Mouse (Mus musculus) embryonic facial prominence, embryonic 11.5 days (tissue): ENCODE measurements around the gene Cldn14. TPM values are rescaled to one million over a fixed set of nuclear protein-coding genes. Genes with fewer than 3 reads are reported as not detected.
"Not testable (repeated sequence)": the region's sequence is repeated elsewhere in the genome, so short reads cannot be mapped to it uniquely, and the experiment has no call there.

Experiments
- ATAC-seq: fragments of 200-750 bp; cut with Nextera tagmentation; replicated peaks from 2 replicates; pipeline ENCODE4 v1.8.0; 2017; ENCODE audit warnings: low read depth; ENCODE audit not compliant: insufficient number of reproducible peaks, low FRiP score, low TSS enrichment
- DNase-seq: peaks from one replicate; pipeline ENCODE4 v3.0.0-alpha.2; 2015; ENCODE audit warnings: low spot score
- H3K27ac ChIP-seq: fragments of 300-500 bp; sonication (generic); replicated peaks from 2 replicates; pipeline ENCODE4 v1.5.1; 2014; ENCODE audit warnings: mild to moderate bottlenecking, low read depth, low read length, control low read depth
- H3K27me3 ChIP-seq: fragments of 300-500 bp; sonication (generic); 2 replicates; pipeline ENCODE4 v1.6.1; 2014; ENCODE audit warnings: mild to moderate bottlenecking, low read length, moderate library complexity, mixed read lengths; ENCODE audit not compliant: control insufficient read depth, insufficient read depth
- H3K36me3 ChIP-seq: fragments of 300-500 bp; sonication (generic); replicated peaks from 2 replicates; pipeline ENCODE4 v1.6.1; 2014; ENCODE audit warnings: low read depth, mild to moderate bottlenecking, low read length, moderate library complexity, mixed read lengths; ENCODE audit not compliant: control insufficient read depth, insufficient read depth
- H3K4me1 ChIP-seq: fragments of 300-500 bp; sonication (generic); 2 replicates; pipeline ENCODE4 v1.6.1; 2014; ENCODE audit warnings: low read length, mixed read lengths; ENCODE audit not compliant: control insufficient read depth, insufficient read depth
- H3K4me2 ChIP-seq: fragments of 300-500 bp; sonication (generic); 2 replicates; pipeline ENCODE4 v1.6.1; 2014; ENCODE audit warnings: low read depth, mild to moderate bottlenecking, control low read depth, low read length, moderate library complexity
- H3K4me3 ChIP-seq: fragments of 300-500 bp; sonication (generic); 2 replicates; pipeline ENCODE4 v1.5.1; 2014; ENCODE audit warnings: low read depth, low read length, control low read depth
- H3K9ac ChIP-seq: fragments of 300-500 bp; sonication (generic); replicated peaks from 2 replicates; pipeline ENCODE4 v1.6.1; 2014; ENCODE audit warnings: mild to moderate bottlenecking, control low read depth, low read length
- H3K9me3 ChIP-seq: fragments of 300-500 bp; sonication (generic); replicated peaks from 2 replicates; pipeline ENCODE4 v1.6.1; 2016; ENCODE audit warnings: mild to moderate bottlenecking, low read length, inconsistent platforms, mixed read lengths; ENCODE audit not compliant: control insufficient read depth
- WGBS: fragments of 180-500 bp; shearing (Covaris S2); extraction: QIAGEN DNeasy Blood & Tissue Kit; methylation state at CpG from one replicate; pipeline ENCODE4 v1.1.7; 2014; 5-methylcytosine and 5-hydroxymethylcytosine counted together
- polyA plus RNA-seq: library from polyadenylated mRNA; unstranded; fragments of >200 nt; fragmentation: Nextera tagmentation; extraction: Ambion mirVana; gene quantifications from 2 replicates; pipeline ENCODE4 v1.2.1, GENCODE M21; 2014

The Cldn14 gene
- polyA plus RNA-seq, 1 experiment from 2014 or later = not detected

DNA sequence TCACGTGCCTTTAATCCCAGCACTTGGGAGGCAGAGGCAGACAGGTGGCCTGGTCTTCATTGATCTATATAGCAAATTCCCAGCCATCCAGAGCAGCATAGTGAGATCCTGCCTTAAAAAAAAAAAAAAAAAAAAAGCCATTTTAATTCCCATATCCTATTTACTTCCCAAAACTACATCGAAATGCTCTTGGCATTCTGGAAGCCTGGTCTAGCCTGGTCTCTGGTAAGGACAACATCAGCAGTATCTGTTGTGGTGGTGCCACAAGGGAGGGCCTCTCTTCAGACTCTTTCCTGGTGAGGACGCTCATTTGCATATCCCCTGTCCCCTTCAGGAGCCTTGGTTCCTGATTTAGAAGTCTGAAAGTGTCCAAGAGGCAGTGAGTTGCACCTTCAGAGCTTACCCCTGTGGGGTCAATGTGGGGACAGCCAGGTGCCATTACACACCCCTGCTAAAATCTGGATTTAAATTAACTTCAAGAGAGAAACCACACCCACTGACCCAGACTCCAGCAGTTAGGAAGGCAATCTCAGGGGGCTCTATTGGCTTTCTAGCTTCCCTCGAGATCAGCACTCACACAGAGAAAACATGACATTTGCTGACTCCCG is 6.0 kb upstream of the Cldn14 start:
- 80% methylated on average over 5 of the region's 5 CpGs for WGBS
- no peak overlapping the region for H3K4me3 ChIP-seq
- DNase-seq (no peak), ATAC-seq (no peak)
- H3K4me2 ChIP-seq = no peak overlapping the region
- H3K36me3 ChIP-seq = no peaks in the 10 kb centered on the region
- H3K27ac ChIP-seq = no peak overlapping the region
- no peaks in the 10 kb centered on the region for H3K9me3 ChIP-seq
- no peaks in the 10 kb centered on the region for H3K27me3 ChIP-seq
- no peaks in the 10 kb centered on the region for H3K4me1 ChIP-seq
- no peak overlapping the region for H3K9ac ChIP-seq

DNA sequence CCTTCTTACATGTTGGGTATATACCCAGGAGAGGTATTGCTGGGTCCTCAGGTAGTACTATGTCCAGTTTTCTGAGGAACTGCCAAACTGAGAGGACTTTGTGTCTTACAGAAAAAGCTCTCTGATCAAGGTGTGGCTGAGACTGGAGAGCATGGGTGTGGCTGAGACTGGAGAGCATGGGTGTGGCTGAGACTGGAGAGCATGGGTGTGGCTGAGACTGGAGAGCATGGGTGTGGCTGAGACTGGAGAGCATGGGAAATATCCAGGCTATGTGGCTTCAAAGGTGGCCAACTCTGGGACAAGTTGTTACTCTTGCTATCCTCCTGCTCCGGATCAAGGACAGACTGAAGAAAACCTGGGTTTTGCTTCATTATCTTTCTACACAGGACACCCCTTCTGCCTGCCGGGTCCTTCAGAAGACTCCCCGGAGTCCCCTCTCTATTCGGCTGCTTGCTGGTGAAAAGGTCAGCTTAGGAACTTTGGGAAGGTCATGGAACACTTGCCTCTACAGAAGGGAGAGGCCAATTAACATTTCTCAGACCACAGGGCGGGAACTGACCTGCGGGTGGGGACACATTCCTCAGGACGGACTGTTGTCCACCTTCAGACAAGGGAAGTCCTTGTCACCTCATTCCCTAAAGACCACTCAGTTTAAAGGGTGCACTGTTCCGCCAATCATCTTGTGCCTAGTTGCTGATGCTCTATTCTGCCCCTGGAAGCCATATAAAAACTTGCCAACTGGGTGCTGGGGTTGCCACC is 4.9 kb upstream of the Cldn14 start:
- not testable (repeated sequence) for H3K27me3 ChIP-seq, ATAC-seq, DNase-seq, H3K4me2 ChIP-seq, H3K9ac ChIP-seq, H3K27ac ChIP-seq, H3K4me1 ChIP-seq, H3K9me3 ChIP-seq, H3K36me3 ChIP-seq, H3K4me3 ChIP-seq
- 68% methylated on average over 8 of the region's 8 CpGs for WGBS

DNA sequence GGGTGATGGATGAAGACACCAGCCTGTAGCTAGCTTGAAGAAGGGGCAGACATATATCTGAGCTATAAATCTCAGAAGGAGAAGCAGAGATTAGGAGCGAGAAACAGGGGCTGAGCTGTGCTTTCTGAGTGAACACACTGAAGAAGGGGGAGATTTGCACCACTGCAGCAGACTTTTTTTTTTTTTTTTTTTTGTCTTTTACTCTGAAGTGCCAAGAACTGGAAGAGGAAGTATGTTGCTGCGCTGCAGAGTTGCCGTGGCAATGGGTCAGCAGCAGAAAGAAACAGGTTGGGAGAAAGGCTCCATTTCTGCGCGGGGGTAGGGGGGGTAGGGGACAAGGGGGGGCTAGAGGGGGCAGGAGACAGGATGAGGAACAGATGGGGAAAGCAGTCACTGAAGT is 2.6 kb upstream of the Cldn14 start:
- H3K27ac ChIP-seq = no peak overlapping the region
- ATAC-seq (no peak), DNase-seq (peak; percentile 25)
- H3K4me3 ChIP-seq = no peak overlapping the region
- no peaks in the 10 kb centered on the region for H3K9me3 ChIP-seq
- no peak overlapping the region for H3K9ac ChIP-seq
- H3K36me3 ChIP-seq = no peaks in the 10 kb centered on the region
- H3K4me2 ChIP-seq = no peak overlapping the region
- no peaks in the 10 kb centered on the region for H3K27me3 ChIP-seq
- H3K4me1 ChIP-seq = no peaks in the 10 kb centered on the region
- 25% methylated on average over 5 of the region's 5 CpGs for WGBS

DNA sequence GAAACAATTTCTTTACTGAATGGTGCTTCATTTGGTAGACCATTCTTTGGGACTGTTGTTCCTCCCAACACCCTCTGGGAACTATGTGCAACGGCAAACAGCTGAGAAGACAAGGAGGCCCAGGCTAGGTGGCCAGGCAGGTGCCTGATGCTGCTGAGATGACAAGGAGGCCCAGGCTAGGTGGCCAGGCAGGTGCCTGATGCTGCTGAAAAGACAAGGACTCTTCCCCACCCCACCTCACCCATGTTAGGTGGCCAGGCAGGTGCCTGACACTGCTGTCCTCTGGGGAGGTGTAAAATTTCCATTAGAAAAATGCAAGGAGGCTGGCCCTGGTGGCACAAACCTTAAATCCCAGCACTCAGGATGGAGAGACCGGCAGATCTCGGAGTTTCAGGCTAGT is 2.0 kb upstream of the Cldn14 start:
- H3K9ac ChIP-seq = no peak overlapping the region
- no peaks in the 10 kb centered on the region for H3K27me3 ChIP-seq
- ATAC-seq = no peak
- no peak overlapping the region for H3K27ac ChIP-seq
- H3K4me1 ChIP-seq = no peaks in the 10 kb centered on the region
- no peaks in the 10 kb centered on the region for H3K36me3 ChIP-seq
- no peaks in the 10 kb centered on the region for H3K9me3 ChIP-seq
- DNase-seq = no peak
- H3K4me3 ChIP-seq = no peak overlapping the region
- WGBS = 77% methylated on average over 3 of the region's 3 CpGs
- H3K4me2 ChIP-seq = no peak overlapping the region

- no peak overlapping the region for H3K27ac ChIP-seq
- H3K4me2 ChIP-seq = no peak overlapping the region
- 86% methylated on average over 5 of the region's 5 CpGs for WGBS
- H3K27me3 ChIP-seq = no peaks in the 10 kb centered on the region
- H3K9ac ChIP-seq = no peak overlapping the region
- ATAC-seq = no peak
- no peaks in the 10 kb centered on the region for H3K4me1 ChIP-seq
- no peak for DNase-seq
- H3K4me3 ChIP-seq = no peak overlapping the region
- H3K36me3 ChIP-seq = no peaks in the 10 kb centered on the region
- H3K9me3 ChIP-seq = no peaks in the 10 kb centered on the region
These were observed 1.5 kb upstream of the Cldn14 start for GRCm38 (mm10) chr16:94010156-94010555.

DNA sequence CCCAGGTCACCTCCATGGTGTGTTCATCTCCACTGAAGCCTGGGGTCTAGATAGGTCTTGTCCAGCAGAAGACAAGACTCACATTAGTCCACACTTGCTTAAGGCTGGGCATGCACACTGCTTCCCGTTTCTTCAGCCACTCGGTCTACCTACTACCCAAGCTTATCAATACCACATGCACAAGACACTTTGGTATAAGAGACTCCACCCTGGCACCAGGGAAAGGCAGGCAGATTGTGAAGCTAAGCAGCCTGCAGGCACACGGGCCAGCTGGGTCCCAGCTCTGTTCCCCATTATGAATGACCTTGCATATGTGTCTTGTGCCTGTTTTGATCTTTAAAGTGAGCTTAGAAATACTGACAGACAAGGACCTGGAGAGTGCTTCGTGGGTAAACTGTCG is 719 bp upstream of the Cldn14 start:
- Histone ChIP-seq H3K9me3 (no peaks in the 10 kb centered on the region), H3K27ac (no peak overlapping the region), H3K4me3 (no peak overlapping the region), H3K27me3 (no peaks in the 10 kb centered on the region), H3K9ac (no peak overlapping the region), H3K36me3 (no peaks in the 10 kb centered on the region), H3K4me2 (no peak overlapping the region), H3K4me1 (no peaks in the 10 kb centered on the region)
- peak; percentile 46 for DNase-seq
- 47% methylated on average over 5 of the region's 5 CpGs for WGBS
- no peak for ATAC-seq

- no peak overlapping the region for H3K4me3 ChIP-seq
- no peaks in the 10 kb centered on the region for H3K9me3 ChIP-seq
- no peak overlapping the region for H3K9ac ChIP-seq
- no peak overlapping the region for H3K4me2 ChIP-seq
- H3K4me1 ChIP-seq = no peaks in the 10 kb centered on the region
- 61% methylated on average over 23 of the region's 23 CpGs for WGBS
- H3K27me3 ChIP-seq = no peaks in the 10 kb centered on the region
- H3K36me3 ChIP-seq = no peaks in the 10 kb centered on the region
- no peak overlapping the region for H3K27ac ChIP-seq
- DNase-seq = no peak
- no peak for ATAC-seq
These were observed 1.7 kb downstream of the Cldn14 start for GRCm38 (mm10) chr16:94006706-94007665.
